Mouse (Mus musculus): ENCODE results near the gene Tmem200a.

Gene Tmem200a

DNA sequence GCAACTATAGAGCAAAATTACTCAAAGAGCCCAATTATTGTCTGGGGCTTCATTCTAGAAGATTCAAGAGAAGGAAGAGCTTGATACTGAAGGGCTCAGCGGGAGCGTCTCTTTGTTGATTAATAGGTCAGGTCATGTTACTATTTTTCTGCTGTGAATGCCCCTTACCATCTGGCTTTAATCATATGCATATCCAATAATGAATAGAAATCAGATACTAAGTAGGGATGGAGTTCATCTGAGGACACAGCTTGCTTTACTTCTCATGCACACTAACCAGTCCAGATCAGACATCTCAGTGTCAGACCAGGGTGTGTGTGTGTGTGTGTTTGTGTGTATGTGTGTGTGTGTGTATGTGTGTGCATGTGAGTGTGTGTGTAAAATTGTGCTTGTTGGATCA, 201.1 kb downstream of the Tmem200a start:
- DNase-seq = no peak

GRCm38 (mm10) chr10:25876809-25877208, 202.0 kb downstream of the Tmem200a start:
- DNase-seq = no peak

DNA sequence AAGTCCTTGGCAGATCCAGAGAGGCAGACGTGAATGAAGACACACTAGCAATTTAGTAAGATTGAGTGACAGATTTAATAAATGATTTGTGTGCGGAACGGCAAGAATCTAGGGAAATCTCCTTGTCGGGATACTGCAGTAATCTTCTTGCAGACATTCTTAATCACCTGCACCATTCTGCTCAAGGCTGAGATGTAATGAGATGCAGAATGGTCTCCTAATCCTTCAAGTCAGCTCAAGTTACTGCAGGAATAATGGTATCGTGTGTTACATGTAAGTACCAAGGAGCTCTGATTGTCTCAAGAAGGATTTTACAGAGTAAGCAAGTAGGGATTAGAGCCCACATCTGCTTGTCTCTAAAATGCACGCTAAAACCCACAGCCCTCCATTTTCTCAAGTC, 210.1 kb downstream of the Tmem200a start:
- no peak for DNase-seq

All from right cerebral cortex, adult 18-20 months (tissue).